Mouse (Mus musculus) hindbrain, embryonic 15.5 days (tissue): ENCODE data around the gene Stard8. TPM values are rescaled to one million over a fixed set of nuclear protein-coding genes. Genes with fewer than 3 reads are reported as not detected.
"Not testable (repeated sequence)": the region's sequence is repeated elsewhere in the genome, so short reads cannot be mapped to it uniquely, and the experiment has no call there.

Experiments
- ATAC-seq: fragments of 200-750 bp; cut with Nextera tagmentation; 2 replicates; pipeline ENCODE4 v1.8.0; 2017; ENCODE audit warnings: low read depth, moderate number of reproducible peaks, moderate TSS enrichment; ENCODE audit not compliant: low FRiP score
- H3K27ac ChIP-seq: fragments of 300-500 bp; sonication (generic); replicated peaks from 2 replicates; pipeline ENCODE4 v1.5.1; 2015; ENCODE audit warnings: mild to moderate bottlenecking, inconsistent platforms
- H3K27me3 ChIP-seq: fragments of 300-500 bp; sonication (generic); 2 replicates; pipeline ENCODE4 v1.6.1; 2015; ENCODE audit warnings: control low read depth, inconsistent platforms
- H3K36me3 ChIP-seq: fragments of 300-500 bp; sonication (generic); 2 replicates; pipeline ENCODE4 v1.6.1; 2015; ENCODE audit warnings: control low read depth, inconsistent platforms
- H3K4me1 ChIP-seq: fragments of 300-500 bp; sonication (generic); replicated peaks from 2 replicates; pipeline ENCODE4 v1.6.1; 2015; ENCODE audit warnings: control low read depth, inconsistent platforms
- H3K4me2 ChIP-seq: fragments of 300-500 bp; sonication (generic); 2 replicates; pipeline ENCODE4 v1.6.1; 2015; ENCODE audit warnings: moderate library complexity, mild to moderate bottlenecking, inconsistent platforms
- H3K4me3 ChIP-seq: fragments of 300-500 bp; sonication (generic); 2 replicates; pipeline ENCODE4 v1.5.1; 2015; ENCODE audit warnings: mild to moderate bottlenecking, inconsistent platforms
- H3K9ac ChIP-seq: fragments of 300-500 bp; sonication (generic); 2 replicates; pipeline ENCODE4 v1.6.1; 2015; ENCODE audit warnings: inconsistent platforms
- H3K9me3 ChIP-seq: fragments of 300-500 bp; sonication (generic); 2 replicates; pipeline ENCODE4 v1.6.1; 2016; ENCODE audit warnings: control low read depth, inconsistent platforms
- WGBS: fragments of 180-500 bp; shearing (Covaris S2); methylation state at CpG from one replicate; pipeline ENCODE4 v1.1.7; 2015; 5-methylcytosine and 5-hydroxymethylcytosine counted together
- polyA plus RNA-seq: library from polyadenylated mRNA; unstranded; fragments of >200 nt; fragmentation: Nextera tagmentation; extraction: Ambion mirVana; gene quantifications from 2 replicates; pipeline ENCODE4 v1.2.1, GENCODE M21; 2015

Gene Stard8
- polyA plus RNA-seq: 5.2 and 5.8 TPM in 2 replicates

GRCm38 (mm10) chrX:99003046-99003445 lies at the start of gene Stard8:
TSS of gene Stard8 (plus strand) at chrX:99003248.
- H3K9me3 ChIP-seq: no peaks in the 10 kb centered on the region
- H3K27me3 ChIP-seq: no peaks in the 10 kb centered on the region
- H3K27ac ChIP-seq: no peak within 1 kb of the TSS
- H3K36me3 ChIP-seq: no peaks in the 10 kb centered on the region
- no peak for ATAC-seq
- H3K9ac ChIP-seq: no peak within 1 kb of the TSS
- no peaks in the 10 kb centered on the region for H3K4me1 ChIP-seq
- H3K4me3 ChIP-seq: no peak within 1 kb of the TSS
- no peak within 1 kb of the TSS for H3K4me2 ChIP-seq
- WGBS: 58% methylated on average over 9 of the region's 9 CpGs

GRCm38 (mm10) chrX:98953941-98954340 lies 49.1 kb upstream of the Stard8 start:
- H3K4me3 ChIP-seq: no peak overlapping the region
- 25% methylated on average over 6 of the region's 6 CpGs for WGBS
- H3K27me3 ChIP-seq: no peaks in the 10 kb centered on the region
- H3K9me3 ChIP-seq: no peaks in the 10 kb centered on the region
- H3K36me3 ChIP-seq: no peaks in the 10 kb centered on the region
- H3K4me1 ChIP-seq: no peaks in the 10 kb centered on the region
- no peak overlapping the region for H3K27ac ChIP-seq
- no peak overlapping the region for H3K4me2 ChIP-seq
- ATAC-seq: no peak
- no peak overlapping the region for H3K9ac ChIP-seq

GRCm38 (mm10) chrX:98958287-98958686 lies 44.8 kb upstream of the Stard8 start:
- Histone ChIP-seq H3K36me3 (no peaks in the 10 kb centered on the region), H3K27me3 (no peaks in the 10 kb centered on the region), H3K4me3 (no peak overlapping the region), H3K9me3 (no peaks in the 10 kb centered on the region), H3K27ac (no peak overlapping the region), H3K4me2 (no peak overlapping the region), H3K4me1 (no peaks in the 10 kb centered on the region), H3K9ac (no peak overlapping the region)
- WGBS: 92% methylated on average over 9 of the region's 9 CpGs
- ATAC-seq: no peak

- H3K9ac ChIP-seq: no peak overlapping the region
- H3K27me3 ChIP-seq: no peaks in the 10 kb centered on the region
- H3K4me1 ChIP-seq: no peaks in the 10 kb centered on the region
- ATAC-seq: no peak
- no peaks in the 10 kb centered on the region for H3K36me3 ChIP-seq
- H3K4me3 ChIP-seq: no peak overlapping the region
- WGBS: 78% methylated on average over 4 of the region's 4 CpGs
- no peak overlapping the region for H3K4me2 ChIP-seq
- H3K27ac ChIP-seq: no peak overlapping the region
- H3K9me3 ChIP-seq: no peaks in the 10 kb centered on the region
Measured at GRCm38 (mm10) chrX:98959050-98959449, 44.0 kb upstream of the Stard8 start.

GRCm38 (mm10) chrX:98963742-98964141 lies 39.3 kb upstream of the Stard8 start:
- no peaks in the 10 kb centered on the region for H3K36me3 ChIP-seq
- H3K4me3 ChIP-seq: no peak overlapping the region
- ATAC-seq: no peak
- H3K27me3 ChIP-seq: no peaks in the 10 kb centered on the region
- H3K9me3 ChIP-seq: no peaks in the 10 kb centered on the region
- no peak overlapping the region for H3K27ac ChIP-seq
- no peak overlapping the region for H3K4me2 ChIP-seq
- H3K9ac ChIP-seq: no peak overlapping the region
- no peaks in the 10 kb centered on the region for H3K4me1 ChIP-seq

GRCm38 (mm10) chrX:98964513-98964912 lies 38.5 kb upstream of the Stard8 start:
- Histone ChIP-seq H3K27me3 (no peaks in the 10 kb centered on the region), H3K27ac (no peak overlapping the region), H3K4me2 (no peak overlapping the region), H3K9me3 (no peaks in the 10 kb centered on the region), H3K4me1 (no peaks in the 10 kb centered on the region), H3K4me3 (no peak overlapping the region), H3K9ac (no peak overlapping the region), H3K36me3 (no peaks in the 10 kb centered on the region)
- no peak for ATAC-seq

GRCm38 (mm10) chrX:98986611-98987010 lies 16.4 kb upstream of the Stard8 start:
- H3K27ac ChIP-seq, H3K9ac ChIP-seq, H3K4me2 ChIP-seq, H3K36me3 ChIP-seq, ATAC-seq, H3K9me3 ChIP-seq, H3K4me1 ChIP-seq, H3K4me3 ChIP-seq, H3K27me3 ChIP-seq: not testable (repeated sequence)
- WGBS: 61% methylated on average over 5 of the region's 5 CpGs

GRCm38 (mm10) chrX:98989574-98989973 lies 13.5 kb upstream of the Stard8 start:
- 45% methylated on average over 6 of the region's 6 CpGs for WGBS
- H3K4me1 ChIP-seq: no peaks in the 10 kb centered on the region
- H3K27ac ChIP-seq: no peak overlapping the region
- H3K4me3 ChIP-seq: no peak overlapping the region
- no peak overlapping the region for H3K9ac ChIP-seq
- no peak; the same call in 1 of the 2 replicates for ATAC-seq
- H3K4me2 ChIP-seq: no peak overlapping the region
- no peaks in the 10 kb centered on the region for H3K36me3 ChIP-seq
- peaks cover 3% of the 10 kb centered on the region; the same call in 1 of the 2 replicates for H3K27me3 ChIP-seq
- no peaks in the 10 kb centered on the region for H3K9me3 ChIP-seq

- Histone ChIP-seq H3K9ac (no peak overlapping the region), H3K4me3 (no peak overlapping the region), H3K9me3 (no peaks in the 10 kb centered on the region), H3K27ac (no peak overlapping the region), H3K4me1 (no peaks in the 10 kb centered on the region), H3K4me2 (no peak overlapping the region), H3K27me3 (no peaks in the 10 kb centered on the region), H3K36me3 (no peaks in the 10 kb centered on the region)
- no peak for ATAC-seq
- WGBS: 76% methylated on average over 6 of the region's 6 CpGs
Measured at GRCm38 (mm10) chrX:99002065-99002464, 983 bp upstream of the Stard8 start.

GRCm38 (mm10) chrX:99010581-99010980 lies 7.5 kb downstream of the Stard8 start:
- H3K36me3 ChIP-seq: no peaks in the 10 kb centered on the region
- no peak overlapping the region for H3K4me3 ChIP-seq
- H3K4me2 ChIP-seq: no peak overlapping the region
- H3K4me1 ChIP-seq: no peaks in the 10 kb centered on the region
- no peak overlapping the region for H3K27ac ChIP-seq
- H3K27me3 ChIP-seq: no peaks in the 10 kb centered on the region
- H3K9ac ChIP-seq: no peak overlapping the region
- H3K9me3 ChIP-seq: no peaks in the 10 kb centered on the region
- ATAC-seq: no peak
- WGBS: 93% methylated on average over 5 of the region's 5 CpGs

- Histone ChIP-seq H3K27ac (no peak overlapping the region), H3K9ac (no peak overlapping the region), H3K9me3 (no peaks in the 10 kb centered on the region), H3K36me3 (no peaks in the 10 kb centered on the region), H3K4me1 (no peaks in the 10 kb centered on the region), H3K4me2 (no peak overlapping the region), H3K4me3 (no peak overlapping the region), H3K27me3 (no peaks in the 10 kb centered on the region)
- no peak for ATAC-seq
- WGBS: 71% methylated on average over 3 of the region's 3 CpGs
Measured at GRCm38 (mm10) chrX:99011281-99011680, 8.2 kb downstream of the Stard8 start.

- Histone ChIP-seq H3K4me2 (no peak overlapping the region), H3K4me3 (no peak overlapping the region), H3K36me3 (no peaks in the 10 kb centered on the region), H3K4me1 (no peaks in the 10 kb centered on the region), H3K9me3 (no peaks in the 10 kb centered on the region), H3K27me3 (no peaks in the 10 kb centered on the region), H3K9ac (no peak overlapping the region), H3K27ac (no peak overlapping the region)
- no peak for ATAC-seq
- WGBS: 89% methylated on average over 3 of the region's 3 CpGs
Measured at GRCm38 (mm10) chrX:99012486-99012885, 9.4 kb downstream of the Stard8 start.

GRCm38 (mm10) chrX:99015705-99016104 lies 12.7 kb downstream of the Stard8 start:
- Histone ChIP-seq H3K9ac (no peak overlapping the region), H3K4me3 (no peak overlapping the region), H3K27ac (no peak overlapping the region), H3K36me3 (no peaks in the 10 kb centered on the region), H3K9me3 (no peaks in the 10 kb centered on the region), H3K4me2 (no peak overlapping the region), H3K4me1 (no peaks in the 10 kb centered on the region), H3K27me3 (peaks cover 3% of the 10 kb centered on the region; the same call in 1 of the 2 replicates)
- 86% methylated on average over 2 of the region's 2 CpGs for WGBS
- ATAC-seq: no peak
